13 mouse cellular contexts compared by ENCODE assay signal in the genomic region with DNA sequence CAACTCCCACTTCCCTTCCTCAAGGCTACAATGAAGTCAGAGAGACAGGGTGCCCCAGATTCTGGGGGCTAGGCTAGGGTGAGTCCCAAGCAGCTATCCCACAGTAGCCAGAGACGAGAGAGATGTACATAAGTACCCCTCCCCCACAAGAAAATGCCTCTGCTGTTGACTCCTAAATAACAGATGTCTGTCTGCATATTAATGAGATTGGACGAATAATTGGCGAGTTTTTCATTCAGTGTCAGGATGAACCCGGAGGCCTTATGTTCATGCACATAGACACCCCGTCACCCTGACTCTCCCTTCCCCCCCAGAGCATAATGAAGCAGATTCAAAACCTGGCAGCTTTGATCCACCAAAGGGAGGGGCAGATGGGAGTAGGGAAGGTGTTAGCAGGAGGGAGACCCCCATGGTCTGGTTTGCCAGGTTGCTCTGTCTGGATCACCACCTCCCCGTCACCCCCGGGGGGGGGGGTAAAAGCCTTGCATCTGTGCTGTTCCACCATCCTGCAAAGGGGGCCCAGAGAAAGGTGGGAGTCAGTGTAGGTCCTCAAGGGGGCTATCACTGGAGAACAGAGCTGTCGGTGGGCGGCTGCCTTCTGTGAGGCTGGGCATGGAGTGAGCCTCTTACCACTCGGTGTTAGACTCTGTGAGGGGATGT. TPM values are rescaled to one million over a fixed set of nuclear protein-coding genes. Genes with fewer than 3 reads are reported as not detected.
A peak's percentile ranks its signal among the peaks of the same experiment; 100 is the strongest.
DNase-seq lines count a peak whose midpoint lies in the region; ATAC-seq lines count a peak whose summit lies in the region.
"Had no signal": no experiment of that assay in that cellular context is flagged by ENCODE, and none has a peak within 500 bp of the region (broad histone marks: within the 10 kb centered on the region; RNA-seq: fewer than 3 reads in every experiment).

No protein-coding gene starts in this region.

- no peak overlapping the region for H3K9ac ChIP-seq in intestine, embryonic 15.5 days
- H3K9ac ChIP-seq in intestine, embryonic 16.5 days (ENCODE audit: low read depth, low read length), result no peak overlapping the region
- H3K9ac ChIP-seq in forebrain, embryonic 12.5 days, result no peak overlapping the region
- no peak overlapping the region for H3K9ac ChIP-seq in neural tube, embryonic 14.5 days (replicated peaks; ENCODE audit: low read depth, low read length)

- no peaks in the 10 kb centered on the region for H3K9me3 ChIP-seq in intestine, embryonic 15.5 days
- no peaks in the 10 kb centered on the region for H3K9me3 ChIP-seq in intestine, embryonic 16.5 days (ENCODE audit: control insufficient read depth, low read length)
- H3K9me3 ChIP-seq in forebrain, embryonic 12.5 days, result no peaks in the 10 kb centered on the region
- no peaks in the 10 kb centered on the region for H3K9me3 ChIP-seq in limb, embryonic 10.5 days (replicated peaks)
- H3K9me3 ChIP-seq in neural tube, embryonic 14.5 days (ENCODE audit: control insufficient read depth, low read length), result no peaks in the 10 kb centered on the region

- H3K27ac ChIP-seq in intestine, embryonic 15.5 days, result 0 out of 2 replicates have a peak overlapping the region, but pooled peaks have one; percentile 17
- no peak overlapping the region for H3K27ac ChIP-seq in intestine, embryonic 16.5 days (ENCODE audit: low read length)
- H3K27ac ChIP-seq in forebrain, embryonic 12.5 days, result peak overlapping the region; percentile 94
- 0 out of 2 replicates have a peak overlapping the region, but pooled peaks have one; percentile 39 for H3K27ac ChIP-seq in limb, embryonic 10.5 days
- peak overlapping the region; percentile 60 for H3K27ac ChIP-seq in neural tube, embryonic 14.5 days (ENCODE audit: low read depth, low read length)
- H3K27ac ChIP-seq: heart, adult 2 months; macrophage had no signal

- no peaks in the 10 kb centered on the region for H3K36me3 ChIP-seq in intestine, embryonic 15.5 days
- H3K36me3 ChIP-seq in intestine, embryonic 16.5 days (ENCODE audit: control insufficient read depth, insufficient read depth, low read length), result no peaks in the 10 kb centered on the region
- H3K36me3 ChIP-seq in forebrain, embryonic 12.5 days (replicated peaks), result no peaks in the 10 kb centered on the region
- H3K36me3 ChIP-seq in limb, embryonic 10.5 days, result no peaks in the 10 kb centered on the region
- H3K36me3 ChIP-seq in neural tube, embryonic 14.5 days (ENCODE audit: control insufficient read depth, insufficient read depth, low read length), result no peaks in the 10 kb centered on the region

- 63% methylated on average over 10 of the region's 10 CpGs for WGBS in intestine, embryonic 15.5 days
- 57% methylated on average over 10 of the region's 10 CpGs for WGBS in intestine, embryonic 16.5 days
- WGBS in forebrain, embryonic 12.5 days, result 19% methylated on average over 10 of the region's 10 CpGs
- WGBS in limb, embryonic 10.5 days, result 64% methylated on average over 10 of the region's 10 CpGs
- 13% methylated on average over 10 of the region's 10 CpGs for WGBS in neural tube, embryonic 14.5 days

- peaks cover 19% of the 10 kb centered on the region for H3K4me1 ChIP-seq in intestine, embryonic 15.5 days (replicated peaks)
- H3K4me1 ChIP-seq in intestine, embryonic 16.5 days (ENCODE audit: control insufficient read depth, insufficient read depth, low read length), result peaks cover 19% of the 10 kb centered on the region
- peaks cover 42% of the 10 kb centered on the region for H3K4me1 ChIP-seq in forebrain, embryonic 12.5 days
- peaks cover 12% of the 10 kb centered on the region for H3K4me1 ChIP-seq in limb, embryonic 10.5 days
- H3K4me1 ChIP-seq in neural tube, embryonic 14.5 days (ENCODE audit: control insufficient read depth, insufficient read depth, low read length), result peaks cover 11% of the 10 kb centered on the region; the same call in 1 of the 2 replicates

- H3K27me3 ChIP-seq in intestine, embryonic 15.5 days (replicated peaks), result no peaks in the 10 kb centered on the region
- no peaks in the 10 kb centered on the region for H3K27me3 ChIP-seq in intestine, embryonic 16.5 days (replicated peaks; ENCODE audit: control insufficient read depth, insufficient read depth, low read length)
- H3K27me3 ChIP-seq in forebrain, embryonic 12.5 days, result no peaks in the 10 kb centered on the region
- peaks cover 18% of the 10 kb centered on the region; the same call in 1 of the 2 replicates for H3K27me3 ChIP-seq in limb, embryonic 10.5 days (ENCODE audit: low read depth, poor library complexity, severe bottlenecking)
- no peaks in the 10 kb centered on the region for H3K27me3 ChIP-seq in neural tube, embryonic 14.5 days (ENCODE audit: control insufficient read depth, insufficient read depth, low read length)
- H3K27me3 ChIP-seq: Patski had no signal

- no peak overlapping the region for H3K4me2 ChIP-seq in intestine, embryonic 15.5 days (replicated peaks)
- no peak overlapping the region for H3K4me2 ChIP-seq in intestine, embryonic 16.5 days (ENCODE audit: low read depth, low read length)
- H3K4me2 ChIP-seq in forebrain, embryonic 12.5 days, result peak overlapping the region; percentile 24; the same call in 1 of the 2 replicates
- H3K4me2 ChIP-seq in neural tube, embryonic 14.5 days (ENCODE audit: low read depth, low read length), result no peak overlapping the region

- ATAC-seq in intestine, embryonic 15.5 days, result no peak
- ATAC-seq in intestine, embryonic 16.5 days, result no peak
- peak; percentile 82 for ATAC-seq in forebrain, embryonic 12.5 days (ENCODE audit: low FRiP score)
- ATAC-seq in neural tube, embryonic 14.5 days (ENCODE audit: low read depth), result peak; percentile 74
- ATAC-seq: Patski had no signal

- no peak overlapping the region for H3K4me3 ChIP-seq in intestine, embryonic 15.5 days (replicated peaks)
- no peak overlapping the region for H3K4me3 ChIP-seq in intestine, embryonic 16.5 days (ENCODE audit: low read length)
- no peak overlapping the region for H3K4me3 ChIP-seq in forebrain, embryonic 12.5 days (replicated peaks)
- no peak overlapping the region for H3K4me3 ChIP-seq in limb, embryonic 10.5 days
- no peak overlapping the region for H3K4me3 ChIP-seq in neural tube, embryonic 14.5 days (ENCODE audit: low read depth, low read length)
- H3K4me3 ChIP-seq: heart, adult 2 months had no signal

- DNase-seq in limb, embryonic 10.5 days (ENCODE audit: low spot score), result no peak
- DNase-seq in c-Kit-positive CD71-positive TER-119-positive erythroid progenitor cells, embryonic 14.5 days (ENCODE audit: low spot score), result no peak
- no peak for DNase-seq in adrenal gland, postnatal 10 days
- DNase-seq in T-cell, adult 2 months (ENCODE audit: low spot score), result no peak
- DNase-seq: adrenal gland, postnatal 36 days; heart, adult 2 months; thymus, postnatal 4 days had no signal

RNA-seq across cellular contexts. Expression of a gene that starts 11.7 kb away (rescaled TPM):
- polyA plus RNA-seq in intestine, embryonic 15.5 days (2015; fragmentation: Nextera tagmentation; extraction: Ambion mirVana), result 69.7 and 70.0 TPM in 2 replicates
- 69.9 and 88.2 TPM in 2 replicates for polyA plus RNA-seq in intestine, embryonic 16.5 days (2015; fragmentation: Nextera tagmentation; extraction: Ambion mirVana)
- polyA plus RNA-seq in forebrain, embryonic 12.5 days (2016; fragmentation: Nextera tagmentation; extraction: Ambion mirVana), result 62.9 and 65.4 TPM in 2 replicates
- 14.6 and 17.2 TPM in 2 replicates for polyA plus RNA-seq in limb, embryonic 10.5 days (2016; fragmentation: Nextera tagmentation; extraction: Ambion mirVana)
- 67.4 and 90.8 TPM in 2 replicates for polyA plus RNA-seq in neural tube, embryonic 14.5 days (2014; fragmentation: Nextera tagmentation; extraction: Ambion mirVana)
- 10 to 100 TPM; 79.4 to 87.3 TPM for total RNA-seq in adrenal gland, postnatal 10 days (2021)

RNA-seq across cellular contexts. Expression of a gene that starts 12.9 kb away (rescaled TPM):
- 23.7 and 24.5 TPM in 2 replicates for polyA plus RNA-seq in intestine, embryonic 15.5 days (2015; fragmentation: Nextera tagmentation; extraction: Ambion mirVana)
- polyA plus RNA-seq in intestine, embryonic 16.5 days (2015; fragmentation: Nextera tagmentation; extraction: Ambion mirVana), result 21.0 and 22.1 TPM in 2 replicates
- 101 and 105 TPM in 2 replicates for polyA plus RNA-seq in forebrain, embryonic 12.5 days (2016; fragmentation: Nextera tagmentation; extraction: Ambion mirVana)
- polyA plus RNA-seq in limb, embryonic 10.5 days (2016; fragmentation: Nextera tagmentation; extraction: Ambion mirVana), result 5.0 and 6.3 TPM in 2 replicates
- polyA plus RNA-seq in neural tube, embryonic 14.5 days (2014; fragmentation: Nextera tagmentation; extraction: Ambion mirVana), result 37.9 and 61.8 TPM in 2 replicates
- 10 to 100 TPM; 10.6 to 11.0 TPM for total RNA-seq in adrenal gland, postnatal 10 days (2021)

RNA-seq across cellular contexts. Expression of a gene that starts 29.5 kb away (rescaled TPM):
- polyA plus RNA-seq in intestine, embryonic 15.5 days (2015; fragmentation: Nextera tagmentation; extraction: Ambion mirVana), result 23.9 and 24.5 TPM in 2 replicates
- 29.7 and 31.1 TPM in 2 replicates for polyA plus RNA-seq in intestine, embryonic 16.5 days (2015; fragmentation: Nextera tagmentation; extraction: Ambion mirVana)
- polyA plus RNA-seq in forebrain, embryonic 12.5 days (2016; fragmentation: Nextera tagmentation; extraction: Ambion mirVana), result 2.2 TPM in 2 replicates
- polyA plus RNA-seq in limb, embryonic 10.5 days (2016; fragmentation: Nextera tagmentation; extraction: Ambion mirVana), result 2.3 and 3.1 TPM in 2 replicates
- 1.4 and 2.0 TPM in 2 replicates for polyA plus RNA-seq in neural tube, embryonic 14.5 days (2014; fragmentation: Nextera tagmentation; extraction: Ambion mirVana)
- 10 to 100 TPM; 23.0 to 24.9 TPM for total RNA-seq in adrenal gland, postnatal 10 days (2021)

RNA-seq across cellular contexts. Expression of a gene that starts 35.6 kb away (rescaled TPM):
- polyA plus RNA-seq in intestine, embryonic 15.5 days (2015; fragmentation: Nextera tagmentation; extraction: Ambion mirVana), result 322 and 353 TPM in 2 replicates
- 251 and 288 TPM in 2 replicates for polyA plus RNA-seq in intestine, embryonic 16.5 days (2015; fragmentation: Nextera tagmentation; extraction: Ambion mirVana)
- polyA plus RNA-seq in forebrain, embryonic 12.5 days (2016; fragmentation: Nextera tagmentation; extraction: Ambion mirVana), result 354 and 378 TPM in 2 replicates
- polyA plus RNA-seq in limb, embryonic 10.5 days (2016; fragmentation: Nextera tagmentation; extraction: Ambion mirVana), result 448 and 536 TPM in 2 replicates
- polyA plus RNA-seq in neural tube, embryonic 14.5 days (2014; fragmentation: Nextera tagmentation; extraction: Ambion mirVana), result 257 and 271 TPM in 2 replicates
- 10 to 100 TPM; 75.5 to 92.7 TPM for total RNA-seq in adrenal gland, postnatal 10 days (2021)

RNA-seq across cellular contexts. Expression of a gene that starts 52.5 kb away (rescaled TPM):
- polyA plus RNA-seq in intestine, embryonic 15.5 days (2015; fragmentation: Nextera tagmentation; extraction: Ambion mirVana), result 11.7 TPM in 2 replicates
- 11.1 and 12.4 TPM in 2 replicates for polyA plus RNA-seq in intestine, embryonic 16.5 days (2015; fragmentation: Nextera tagmentation; extraction: Ambion mirVana)
- 2.1 and 2.5 TPM in 2 replicates for polyA plus RNA-seq in forebrain, embryonic 12.5 days (2016; fragmentation: Nextera tagmentation; extraction: Ambion mirVana)
- polyA plus RNA-seq in limb, embryonic 10.5 days (2016; fragmentation: Nextera tagmentation; extraction: Ambion mirVana), result 4.0 and 4.7 TPM in 2 replicates
- 1.8 and 3.0 TPM in 2 replicates for polyA plus RNA-seq in neural tube, embryonic 14.5 days (2014; fragmentation: Nextera tagmentation; extraction: Ambion mirVana)
- 1 to 10 TPM; 5.6 to 9.5 TPM for total RNA-seq in adrenal gland, postnatal 10 days (2021)

Comparison
In these comparisons a context has a peak if more than half of its experiments do, and no peak if none do; other contexts are left out.
1. ATAC-seq: peak in forebrain, embryonic 12.5 days (single experiment) and neural tube, embryonic 14.5 days (single experiment); none in intestine, embryonic 15.5 days (single experiment) and intestine, embryonic 16.5 days (single experiment).